Mouse (Mus musculus) heart, postnatal 36 days (tissue): ENCODE results near the gene Atf6. TPM values are rescaled to one million over a fixed set of nuclear protein-coding genes. Genes with fewer than 3 reads are reported as not detected.

Source experiments
- DNase-seq, 2 experiments: peaks; one replicate each; pipeline ENCODE4 v3.0.0; 2021 to 2022
- intact Hi-C: fragments of 180-260 bp; cut with DNase I; formaldehyde crosslinking; loops from one replicate; pipeline ENCODE4 v1.15.1; 2025
- total RNA-seq, 2 experiments: library from RNA; stranded (reverse); gene quantifications; 2 replicates each; pipeline ENCODE4 v1.2.3; 2021

The Atf6 gene
- total RNA-seq, 2 experiments from 2014 or later, result 63.2 to 71.4 TPM

DNA sequence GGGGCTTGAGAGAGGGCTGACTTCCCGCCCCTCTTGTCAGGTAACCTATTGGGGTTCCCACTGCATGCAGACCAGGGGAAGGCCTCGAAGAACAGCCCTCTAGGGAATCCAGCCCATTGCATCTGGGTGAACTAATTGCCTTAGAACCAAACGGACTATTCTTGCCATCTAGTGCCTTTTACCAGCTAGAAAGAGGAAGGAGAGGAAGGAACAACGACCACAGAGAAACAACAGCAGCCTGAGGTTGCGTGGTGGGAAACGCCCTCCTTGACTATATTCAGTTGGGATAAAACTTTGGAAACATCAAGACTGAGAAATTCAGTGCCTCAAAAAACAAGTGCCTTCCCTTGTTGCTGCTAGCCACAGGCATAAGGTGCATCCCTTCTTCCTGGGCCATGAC lies 183.7 kb downstream of the Atf6 start:
- DNase-seq, result no peak
- intact Hi-C loops, result no loop called here

DNA sequence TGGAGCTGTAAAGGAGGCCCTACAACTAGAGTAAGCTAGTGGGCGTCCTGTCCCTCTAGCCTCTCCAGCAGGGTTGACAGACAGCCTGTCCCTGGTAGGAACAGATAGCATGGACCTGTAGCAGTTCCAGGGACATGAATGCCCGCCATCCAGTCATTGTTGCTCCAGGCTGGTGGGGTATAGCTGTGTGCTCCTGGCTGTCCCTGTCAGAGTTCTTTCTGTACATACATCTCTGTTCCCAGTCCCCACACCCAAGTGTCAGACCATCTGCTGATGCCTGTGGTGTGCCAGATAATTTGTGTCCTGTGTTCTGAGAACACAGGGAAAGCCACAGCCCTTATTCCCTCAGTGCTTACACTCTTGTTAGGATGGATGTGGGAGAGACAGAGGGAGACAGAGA lies 187.9 kb downstream of the Atf6 start:
- DNase-seq, result no peak
- intact Hi-C loops, result no loop called here

DNA sequence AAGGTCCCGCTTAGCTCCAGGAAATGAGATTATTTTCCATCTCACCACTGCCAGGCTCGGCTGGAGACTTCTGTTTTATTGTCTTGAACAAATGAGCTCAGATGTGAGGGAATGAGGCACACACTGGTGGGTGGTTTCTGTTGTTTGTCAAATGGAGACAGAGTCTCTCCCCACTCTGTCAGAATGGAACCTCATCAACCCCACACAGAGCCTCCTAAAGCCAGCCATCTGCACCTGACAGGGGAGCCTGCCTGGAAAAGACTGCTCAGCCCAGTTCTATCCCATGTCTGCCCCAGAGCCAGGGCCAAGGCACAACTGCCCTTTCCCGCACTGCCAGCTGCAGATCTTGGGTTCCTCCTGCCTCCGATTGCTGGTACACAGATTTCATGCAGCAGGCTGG lies 188.7 kb downstream of the Atf6 start:
- DNase-seq, result no peak
- intact Hi-C loops, result no loop called here

GRCm38 (mm10) chr1:170677681-170678080 lies 189.9 kb downstream of the Atf6 start:
- intact Hi-C loops, result no loop called here
- no peak for DNase-seq

GRCm38 (mm10) chr1:170674184-170674775 lies 193.3 kb downstream of the Atf6 start:
- DNase-seq, result peak in 1 of 2 experiments; percentile 37
- intact Hi-C loops, result no loop called here

GRCm38 (mm10) chr1:170665200-170665599 lies 202.4 kb downstream of the Atf6 start:
- intact Hi-C loops, result no loop called here
- DNase-seq, result no peak

- intact Hi-C loops, result no loop called here
- DNase-seq, result no peak
Observed at GRCm38 (mm10) chr1:170664620-170665185, 202.9 kb downstream of the Atf6 start.

GRCm38 (mm10) chr1:170659260-170659659 lies 208.3 kb downstream of the Atf6 start:
- DNase-seq, result no peak
- intact Hi-C loops, result no loop called here

GRCm38 (mm10) chr1:170657643-170658314 lies 209.8 kb downstream of the Atf6 start:
- no peak for DNase-seq
- intact Hi-C loops, result no loop called here

- intact Hi-C loops, result no loop called here
- no peak for DNase-seq
Observed at GRCm38 (mm10) chr1:170657228-170657521, 210.4 kb downstream of the Atf6 start.

DNA sequence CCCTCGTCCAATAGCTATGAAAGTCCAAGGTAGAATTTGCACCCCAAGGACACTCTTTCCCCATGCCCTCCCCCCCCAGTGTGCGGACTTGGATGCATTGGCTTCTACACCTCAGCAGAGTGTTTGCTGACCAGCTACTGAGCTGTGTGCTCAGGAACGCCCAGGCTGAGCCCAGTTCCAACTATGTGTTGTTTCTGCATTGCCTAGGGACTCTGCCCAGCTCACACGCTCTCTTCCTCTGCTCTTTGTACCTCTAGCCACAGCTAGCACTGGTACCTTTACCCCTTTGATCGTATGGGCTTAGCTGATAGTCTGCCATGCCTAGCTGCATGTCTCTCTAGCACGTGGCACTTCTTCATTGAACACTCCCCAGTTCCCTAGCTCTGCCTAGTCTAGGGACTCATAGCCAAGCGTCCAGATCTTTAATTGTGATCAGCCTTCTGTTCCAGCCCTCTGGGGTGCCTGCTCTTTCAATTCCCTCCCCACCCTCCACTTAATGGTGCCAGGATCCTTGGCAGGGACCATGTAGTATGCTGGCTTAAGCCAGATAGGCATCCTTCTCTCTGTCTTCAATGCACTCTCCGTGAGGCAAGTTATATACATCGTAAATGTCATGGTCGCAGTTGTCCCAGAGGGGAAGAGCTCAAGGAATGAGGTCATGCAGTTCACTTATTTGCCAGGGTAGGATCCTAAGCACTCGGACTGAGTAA lies 210.9 kb downstream of the Atf6 start:
- intact Hi-C loops, result no loop called here

DNA sequence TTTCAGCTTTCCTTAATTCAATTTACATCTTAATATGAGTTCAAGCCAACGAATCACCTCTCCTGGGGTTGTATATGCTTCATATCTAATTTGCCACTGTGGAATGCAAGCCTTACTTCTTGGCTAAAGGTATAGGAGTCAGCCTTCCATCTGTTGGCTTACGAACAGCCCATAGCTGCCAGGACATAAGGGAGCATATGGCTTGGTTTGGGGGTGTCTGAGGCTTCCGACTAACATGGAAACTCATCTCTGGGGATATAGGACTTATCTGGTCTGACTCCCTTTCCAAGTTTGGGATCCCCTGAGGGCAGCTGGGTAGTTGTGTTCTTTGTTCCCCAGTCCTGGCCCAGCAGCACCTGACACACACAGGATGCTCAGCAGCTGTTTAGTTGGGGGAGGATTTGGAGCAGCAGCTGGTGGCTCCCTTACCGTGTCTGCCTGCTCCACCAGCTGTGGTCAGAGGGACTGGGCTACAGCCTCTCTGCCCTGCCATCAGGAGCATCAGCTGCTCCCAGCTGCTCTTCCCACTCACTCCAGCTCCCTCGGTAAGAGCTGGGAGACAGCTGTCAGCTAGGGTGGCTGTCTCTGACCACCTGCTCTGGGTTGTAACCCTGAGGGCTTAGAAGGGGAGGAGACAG lies 212.2 kb downstream of the Atf6 start:
- intact Hi-C loops, result no loop called here
- DNase-seq, result no peak

More for the DNA sequence above, 210.9 kb downstream of the Atf6 start:
- DNase-seq, result no peak

Other genes with a start within 250 kb of the Atf6 start
- 10 to 100 TPM in 1 of 2 experiments, 1 to 10 TPM in 1; 6.7 to 12.0 TPM for gene Olfml2b, start 223.2 kb downstream of the Atf6 start, total RNA-seq
- gene Gm26620, start 17.3 kb upstream of the Atf6 start, total RNA-seq, result under 1 TPM; 0.33 to 0.39 TPM
- 1 to 10 TPM; 8.6 to 9.8 TPM for gene Dusp12, start 17.8 kb upstream of the Atf6 start, total RNA-seq
- gene Fcrlb, start 45.2 kb upstream of the Atf6 start, total RNA-seq, result not detected
- under 1 TPM in 1 of 2 experiments, not detected in 1; 0.56 TPM for gene Fcrla, start 59.8 kb upstream of the Atf6 start, total RNA-seq
- gene Fcgr2b, start 108.8 kb upstream of the Atf6 start, total RNA-seq, result 10 to 100 TPM in 1 of 2 experiments, 1 to 10 TPM in 1; 7.3 to 10.0 TPM
- under 1 TPM in 1 of 2 experiments, not detected in 1; 0.76 TPM for gene Fcgr4, start 151.1 kb upstream of the Atf6 start, total RNA-seq
- 10 to 100 TPM; 13.7 to 18.6 TPM for gene Fcgr3, start 197.2 kb upstream of the Atf6 start, total RNA-seq
- gene Cfap126, start 246.1 kb upstream of the Atf6 start, total RNA-seq, result 1 to 10 TPM in 1 of 2 experiments, under 1 TPM in 1; 0.69 to 1.2 TPM